Mouse (Mus musculus) liver, embryonic 18 days (tissue): ENCODE measurements around the gene Nfkb1. TPM values are rescaled to one million over a fixed set of nuclear protein-coding genes. Genes with fewer than 3 reads are reported as not detected.

ENCODE experiments used
- polyA plus RNA-seq: library from polyadenylated mRNA; depleted of rRNA; stranded (reverse); fragments of >200 nt; gene quantifications from 2 replicates; pipeline ENCODE4 v1.2.3, GENCODE M21; 2012; rRNA removed

Gene Nfkb1
- 20.0 and 20.7 TPM in 2 replicates for polyA plus RNA-seq

GRCm38 (mm10) chr3:135691191-135692131 lies at the start of gene Nfkb1:
Nfkb1 (minus strand) TSS chr3:135691547.

Other genes starting within 250 kb of the Nfkb1 start
- gene Manba, start 205.9 kb downstream of the Nfkb1 start, polyA plus RNA-seq = 3.5 and 3.8 TPM in 2 replicates
- gene Slc39a8, start 133.7 kb upstream of the Nfkb1 start, polyA plus RNA-seq = 11.5 and 11.7 TPM in 2 replicates